Mouse (Mus musculus) brain, embryonic 14.5 days (tissue): Measurements from ENCODE around the gene Pid1. TPM values are rescaled to one million over a fixed set of nuclear protein-coding genes. Genes with fewer than 3 reads are reported as not detected.
A peak's percentile ranks its signal among the peaks of the same experiment; 100 is the strongest.

ENCODE experiments used
- DNase-seq: peaks from one replicate; pipeline ENCODE4 v3.0.0-alpha.2; 2011; ENCODE audit warnings: low read depth
- CTCF ChIP-seq: fragments of 200-500 bp; IDR thresholded peaks from 2 replicates; pipeline ENCODE4 v1.5.1; 2012; ENCODE audit warnings: inconsistent platforms, mild to moderate bottlenecking, moderate library complexity, borderline replicate concordance; ENCODE audit not compliant: insufficient read depth, insufficient read length; ENCODE audit errors: extremely low read depth
- POLR2A ChIP-seq: fragments of 200-500 bp; IDR thresholded peaks from 2 replicates; pipeline ENCODE4 v1.6.1; 2012; ENCODE audit warnings: mild to moderate bottlenecking, inconsistent platforms, borderline replicate concordance; ENCODE audit not compliant: poor library complexity, insufficient read depth, insufficient read length, severe bottlenecking; ENCODE audit errors: extremely low read depth
- polyA plus RNA-seq: library from polyadenylated mRNA; depleted of rRNA; stranded (reverse); fragments of >200 nt; gene quantifications from 2 replicates; pipeline ENCODE4 v1.2.3, GENCODE M21; 2012

The Pid1 gene
- polyA plus RNA-seq, 1 experiment: 49.9 TPM

DNA sequence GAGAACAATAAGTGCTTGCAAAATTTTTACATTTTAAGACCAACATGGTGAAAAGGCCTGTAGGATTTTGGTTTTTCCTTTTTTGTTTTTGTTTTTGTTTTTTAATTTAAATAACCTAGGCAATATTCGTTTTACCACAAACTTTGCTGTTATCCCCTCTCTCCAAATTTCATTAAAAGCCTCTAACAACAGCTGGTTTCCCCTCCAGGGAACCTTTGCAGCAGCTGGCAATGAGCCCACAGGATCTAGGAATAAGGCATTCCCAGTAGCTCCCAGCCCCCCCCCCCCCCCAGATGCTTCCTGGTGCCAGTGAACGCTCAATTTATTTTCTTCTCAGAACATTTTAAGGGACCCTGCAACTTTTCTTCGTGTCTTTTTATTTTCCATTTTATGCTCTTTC lies 38.7 kb downstream of the Pid1 start:
- TF ChIP-seq POLR2A (no peak), CTCF (no peak)
- DNase-seq: peak; percentile 52

DNA sequence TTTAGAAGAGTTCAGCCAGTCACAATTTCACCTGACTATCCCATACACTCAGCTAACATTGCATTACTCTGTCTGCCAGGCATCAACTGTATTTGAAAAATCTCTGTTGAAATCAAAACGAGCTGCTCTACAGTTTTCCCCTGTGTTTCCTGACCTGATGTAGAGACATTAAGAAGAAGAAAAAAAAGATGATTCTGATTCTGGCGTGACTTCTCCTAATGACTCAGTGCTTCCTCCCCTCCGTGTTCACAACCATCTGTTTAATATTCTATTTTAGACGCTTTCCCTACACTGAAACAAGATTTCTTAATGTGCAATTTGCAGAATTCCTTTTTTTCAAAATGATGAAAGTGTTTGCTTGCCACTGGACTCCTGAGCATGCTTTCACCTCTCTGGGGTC lies 42.7 kb downstream of the Pid1 start:
- TF ChIP-seq POLR2A (no peak), CTCF (no peak)

DNA sequence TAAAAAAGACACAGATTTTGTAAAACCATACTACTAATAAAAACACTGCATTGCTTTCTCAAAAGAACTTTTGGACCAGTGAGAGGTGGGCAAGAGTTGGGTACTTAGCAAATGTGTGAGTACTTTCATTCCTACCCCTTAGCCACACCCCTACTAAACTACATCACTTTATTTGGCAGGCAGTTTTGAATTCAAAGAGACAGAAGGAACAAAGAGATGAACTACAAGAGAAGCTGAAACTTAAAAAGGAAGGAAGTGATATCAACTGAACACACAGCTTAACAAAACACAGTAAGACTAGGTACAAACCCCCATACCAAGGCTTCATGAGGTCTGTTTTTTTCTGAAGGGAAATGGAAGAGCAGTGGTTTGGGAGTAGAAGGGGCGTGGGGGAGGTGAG lies 45.4 kb downstream of the Pid1 start:
- DNase-seq: no peak
- no peak for TF ChIP-seq POLR2A
- TF ChIP-seq CTCF: no peak

More for the DNA sequence above, 42.7 kb downstream of the Pid1 start:
- peak; percentile 9 for DNase-seq

DNA sequence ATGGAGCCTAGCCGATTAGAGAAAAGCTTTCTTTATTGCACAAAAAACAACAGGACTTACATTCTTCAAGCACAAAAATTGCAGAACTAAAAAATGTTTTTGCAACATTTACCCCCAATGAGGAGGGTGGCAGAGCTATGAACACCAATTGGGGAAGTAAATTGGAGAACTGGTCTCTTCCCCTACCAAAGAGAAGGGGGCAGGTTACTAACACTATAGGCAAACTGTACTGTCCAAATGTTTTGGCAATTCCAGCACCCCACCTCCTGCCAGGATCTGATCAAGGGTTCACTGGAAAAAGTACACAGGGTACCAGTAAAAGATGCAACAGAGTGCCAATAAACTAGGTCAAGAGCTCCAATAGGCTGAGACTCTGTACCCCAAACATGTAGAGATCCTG lies 46.2 kb downstream of the Pid1 start:
- TF ChIP-seq POLR2A: no peak
- TF ChIP-seq CTCF: no peak
- DNase-seq: no peak

- peak; percentile 19 for DNase-seq
- no peak for TF ChIP-seq POLR2A
- TF ChIP-seq CTCF: no peak
Observed at GRCm38 (mm10) chr1:84309966-84310460, 54.0 kb downstream of the Pid1 start.

- no peak for DNase-seq
- TF ChIP-seq CTCF (no peak), POLR2A (no peak)
Observed at GRCm38 (mm10) chr1:84305713-84306421, 58.1 kb downstream of the Pid1 start.

DNA sequence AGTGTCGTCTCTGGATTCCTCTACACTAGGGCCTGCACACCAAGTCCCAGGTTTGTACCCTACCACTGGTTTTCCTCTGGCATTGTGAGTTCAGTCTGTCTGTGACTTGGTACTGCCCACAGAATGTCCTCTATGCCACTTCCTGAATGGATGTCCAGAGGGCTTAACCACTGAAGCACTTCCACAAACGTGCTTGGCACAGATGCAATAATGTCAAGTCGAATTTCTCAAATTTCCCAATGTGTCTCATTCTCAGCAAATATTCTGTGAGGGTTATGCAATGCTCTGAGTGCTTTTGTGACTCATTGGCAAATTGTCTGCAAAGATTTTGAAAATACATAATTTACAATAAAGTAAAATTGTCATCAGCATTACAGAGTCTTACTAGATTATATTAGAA lies 61.2 kb downstream of the Pid1 start:
- no peak for DNase-seq

DNA sequence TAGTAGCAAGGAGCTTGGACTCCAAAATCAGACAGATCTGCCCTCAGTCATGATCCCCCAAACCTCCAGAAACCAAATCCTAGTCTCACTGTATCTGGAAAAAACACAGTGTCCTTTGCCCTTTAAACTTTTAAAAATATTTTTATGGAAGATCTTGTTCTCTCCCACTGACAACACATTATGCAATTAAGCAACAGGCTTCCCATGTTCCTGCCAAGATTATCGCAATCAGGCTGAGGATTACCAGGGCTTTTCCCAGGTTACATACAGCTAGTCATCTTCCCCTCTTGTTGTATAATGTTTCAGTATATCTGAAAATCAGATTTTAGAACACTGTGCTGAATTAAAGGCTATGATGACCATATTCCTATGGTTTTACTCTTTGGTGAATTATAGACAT lies 64.3 kb downstream of the Pid1 start:
- DNase-seq: no peak
- TF ChIP-seq POLR2A (no peak), CTCF (no peak)

More for the DNA sequence above, 61.2 kb downstream of the Pid1 start:
- no peak for TF ChIP-seq POLR2A
- no peak for TF ChIP-seq CTCF

- TF ChIP-seq CTCF (peak; percentile 77; the same call in 1 of the 2 replicates), POLR2A (no peak)
- DNase-seq: peak; percentile 93
Observed at GRCm38 (mm10) chr1:84286682-84287111, 77.3 kb downstream of the Pid1 start.

- TF ChIP-seq CTCF (no peak), POLR2A (no peak)
Observed at GRCm38 (mm10) chr1:84285620-84286019, 78.4 kb downstream of the Pid1 start.

DNA sequence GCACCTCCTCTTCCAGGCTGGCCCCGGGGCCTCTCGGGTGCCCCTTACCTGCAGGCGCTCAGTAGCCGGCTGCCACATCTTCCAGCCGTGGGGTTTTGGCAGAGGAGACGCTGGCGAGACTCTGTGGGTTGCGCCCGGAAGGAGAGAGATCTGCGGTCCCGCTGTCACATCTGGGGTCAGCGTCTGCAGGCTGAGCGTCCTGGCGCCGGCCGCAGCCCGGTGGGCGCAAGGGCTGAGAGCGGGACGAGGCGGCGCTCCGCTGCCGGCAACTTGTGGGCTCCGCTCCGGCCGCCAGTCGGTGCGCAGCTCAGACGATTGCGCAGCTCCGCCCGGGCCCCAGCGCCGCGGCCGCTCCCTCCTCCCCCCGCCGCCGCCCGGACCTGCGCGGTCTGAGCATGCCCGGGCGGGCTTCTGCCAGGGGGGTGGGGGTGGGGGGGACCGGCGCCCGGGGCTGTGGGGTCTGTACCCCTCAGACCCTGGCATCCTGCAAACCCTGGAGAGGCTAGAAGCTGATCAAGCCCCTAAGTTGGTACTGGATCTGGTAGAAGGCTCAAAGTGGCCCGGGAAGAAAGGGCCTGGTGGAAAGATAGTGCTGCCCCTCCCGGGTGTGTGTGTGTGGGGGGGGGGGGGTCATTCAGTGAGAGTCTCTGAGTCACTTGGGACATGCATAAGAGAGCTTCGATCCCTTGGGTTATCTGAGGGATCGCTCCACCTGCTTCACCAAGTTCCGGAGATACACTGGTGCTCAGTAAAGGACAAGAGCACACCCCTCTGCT lies 79.5 kb downstream of the Pid1 start:
- no peak for TF ChIP-seq CTCF
- TF ChIP-seq POLR2A: peak; percentile 48; the same call in 1 of the 2 replicates
- DNase-seq: peak; percentile 84

More at GRCm38 (mm10) chr1:84285620-84286019, 78.4 kb downstream of the Pid1 start:
- DNase-seq: no peak
